Mouse (Mus musculus) gastrocnemius, adult 8-10 months (tissue): ENCODE measurements around the gene Adam15. TPM values are rescaled to one million over a fixed set of nuclear protein-coding genes. Genes with fewer than 3 reads are reported as not detected.

Experiments used
- DNase-seq, 2 experiments: peaks; one replicate each; pipeline ENCODE4 v3.0.0; 2022; ENCODE audit warnings: low spot score in 2 of 2
- total RNA-seq, 4 experiments: library from RNA; stranded (reverse); gene quantifications; 2 replicates each; pipeline ENCODE4 v1.2.4; 2022

The Adam15 gene
- total RNA-seq, 4 experiments from 2014 or later = 13.0 to 17.0 (median 16.4) TPM

- DNase-seq = no peak
Observed at GRCm38 (mm10) chr3:89355512-89355902, 5.7 kb upstream of the Adam15 start.

DNA sequence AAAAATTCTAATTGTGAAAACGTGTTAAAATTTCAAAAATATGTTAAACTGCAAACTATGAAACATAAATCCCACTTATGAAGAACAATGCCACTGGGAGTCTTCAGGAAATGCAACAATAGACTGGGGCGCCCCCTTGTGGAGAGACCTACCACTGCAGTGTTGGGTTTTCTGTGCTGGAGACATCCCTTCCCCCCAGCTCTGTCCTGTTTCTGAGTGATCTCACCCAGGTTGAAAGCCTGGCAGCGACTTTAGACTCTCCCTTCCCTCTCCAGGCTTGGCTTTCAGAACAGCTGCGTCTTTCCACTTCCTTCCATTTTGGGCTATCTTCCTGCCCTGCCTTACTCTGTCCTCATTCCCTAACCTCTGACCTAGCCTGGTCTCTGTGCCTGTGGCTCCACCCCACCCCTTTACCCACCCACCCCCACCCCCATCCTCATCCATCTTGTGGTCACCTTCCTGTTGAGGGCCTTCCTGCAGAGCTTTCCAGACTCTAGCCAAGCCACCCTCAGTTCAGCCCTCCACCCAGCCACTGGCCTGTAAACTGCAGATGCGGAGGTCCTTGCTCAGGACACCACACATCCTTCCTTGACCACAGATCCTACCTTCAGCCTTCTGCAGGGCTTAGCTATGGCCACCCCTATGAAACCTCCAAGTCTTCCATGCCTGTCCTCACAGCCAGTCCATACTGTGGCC, 5.2 kb upstream of the Adam15 start:
- peak; percentile 62 to 71 for DNase-seq

- DNase-seq = no peak
Observed at GRCm38 (mm10) chr3:89351271-89351670, 1.5 kb upstream of the Adam15 start.

- DNase-seq = no peak
Observed at GRCm38 (mm10) chr3:89348911-89349868, 606 bp downstream of the Adam15 start.

- DNase-seq = no peak
Observed at GRCm38 (mm10) chr3:89347916-89348315, 1.9 kb downstream of the Adam15 start.

GRCm38 (mm10) chr3:89346815-89347540, 2.8 kb downstream of the Adam15 start:
- DNase-seq = no peak

- no peak for DNase-seq
Observed at GRCm38 (mm10) chr3:89343279-89343678, 6.5 kb downstream of the Adam15 start.

GRCm38 (mm10) chr3:89341794-89342193, 8.0 kb downstream of the Adam15 start:
- DNase-seq = no peak

DNA sequence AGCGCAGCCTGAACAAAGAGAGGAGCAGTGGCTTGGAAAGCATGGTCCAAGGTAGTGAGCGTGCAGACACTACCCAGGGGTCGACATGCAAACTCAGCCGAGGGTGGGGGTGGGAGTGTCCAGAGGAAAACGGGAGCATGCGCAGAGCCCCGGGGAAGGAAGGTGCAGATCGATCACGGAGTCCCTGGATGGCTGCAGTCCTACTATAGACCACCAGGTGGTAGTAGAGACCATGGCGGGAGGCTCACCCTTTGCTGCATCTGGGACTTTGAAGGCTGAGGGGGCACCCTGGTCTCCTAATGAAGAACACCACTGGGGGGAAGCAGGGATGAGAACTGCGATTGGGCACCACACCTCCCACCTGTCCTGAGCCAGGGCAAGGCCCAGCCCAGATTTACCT, 9.3 kb downstream of the Adam15 start:
- peak in 1 of 2 experiments; percentile 42 for DNase-seq

DNA sequence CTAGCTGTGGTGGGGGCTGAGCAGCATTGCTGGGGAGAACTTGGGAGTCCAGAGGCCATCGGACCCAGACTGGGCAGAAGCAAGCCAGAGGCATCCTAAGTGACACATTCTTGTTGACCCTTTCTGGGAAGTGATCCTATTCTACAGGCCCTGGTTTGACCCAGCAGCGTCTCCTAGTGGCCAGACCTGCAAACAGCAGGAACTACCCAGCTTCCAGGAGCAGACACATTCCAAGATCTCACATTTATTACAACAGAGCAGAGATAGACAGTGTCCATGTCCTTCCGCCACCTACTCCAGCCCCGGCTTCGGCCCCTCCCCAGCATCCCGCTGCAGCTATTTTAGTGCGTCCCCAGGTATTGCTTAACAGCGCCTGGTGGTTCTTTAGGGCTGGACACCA, 10.4 kb downstream of the Adam15 start:
- peak; percentile 37 to 41 for DNase-seq

- DNase-seq = no peak
Observed at GRCm38 (mm10) chr3:89337721-89338578, 11.8 kb downstream of the Adam15 start, which contains the start of gene Efna4. Efna4 (minus strand) TSS chr3:89338028.

GRCm38 (mm10) chr3:89337062-89337720, 12.6 kb downstream of the Adam15 start:
- no peak for DNase-seq

GRCm38 (mm10) chr3:89336529-89336928, 13.3 kb downstream of the Adam15 start:
- no peak for DNase-seq

DNA sequence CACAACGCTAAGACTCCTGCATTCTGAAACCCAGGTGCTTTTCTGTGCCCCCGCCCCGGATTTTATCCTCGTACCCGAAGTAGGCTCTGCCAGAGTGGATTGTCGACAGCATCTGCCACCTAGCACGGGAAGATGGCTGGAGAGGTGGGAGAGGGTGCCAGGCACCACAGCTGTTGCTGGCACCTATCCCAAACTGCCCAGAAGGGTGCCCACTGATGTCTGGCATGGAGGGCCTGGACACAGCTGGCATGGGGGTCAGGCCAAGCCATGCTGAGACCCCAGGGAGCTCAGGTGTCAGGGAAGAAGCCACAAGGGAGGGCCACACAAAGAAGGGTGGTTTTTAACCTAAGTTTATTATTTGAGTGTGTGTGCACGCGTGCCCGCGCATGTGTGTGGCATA, 16.7 kb downstream of the Adam15 start:
- no peak for DNase-seq

DNA sequence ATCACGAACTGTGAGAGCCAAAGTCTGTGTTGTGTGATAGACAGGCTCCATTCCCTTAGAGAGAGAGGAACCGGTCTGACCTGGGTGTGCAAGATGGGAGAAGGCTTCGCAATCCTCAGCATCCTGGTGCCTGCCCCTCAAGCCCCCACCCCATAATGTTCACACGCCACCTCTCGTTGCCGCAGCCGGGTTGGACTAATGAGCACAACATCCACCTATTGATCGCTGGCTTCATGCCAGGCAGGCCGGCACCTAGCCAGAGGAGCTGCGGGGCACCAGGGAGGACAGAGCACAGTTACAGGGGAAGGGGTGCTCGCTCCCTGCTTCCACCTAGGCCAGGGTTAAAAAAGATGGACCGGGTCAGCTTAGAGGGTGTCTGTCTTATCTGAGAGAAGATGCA, 17.3 kb downstream of the Adam15 start:
- DNase-seq = no peak

GRCm38 (mm10) chr3:89332013-89332412, 17.8 kb downstream of the Adam15 start:
- no peak for DNase-seq

DNA sequence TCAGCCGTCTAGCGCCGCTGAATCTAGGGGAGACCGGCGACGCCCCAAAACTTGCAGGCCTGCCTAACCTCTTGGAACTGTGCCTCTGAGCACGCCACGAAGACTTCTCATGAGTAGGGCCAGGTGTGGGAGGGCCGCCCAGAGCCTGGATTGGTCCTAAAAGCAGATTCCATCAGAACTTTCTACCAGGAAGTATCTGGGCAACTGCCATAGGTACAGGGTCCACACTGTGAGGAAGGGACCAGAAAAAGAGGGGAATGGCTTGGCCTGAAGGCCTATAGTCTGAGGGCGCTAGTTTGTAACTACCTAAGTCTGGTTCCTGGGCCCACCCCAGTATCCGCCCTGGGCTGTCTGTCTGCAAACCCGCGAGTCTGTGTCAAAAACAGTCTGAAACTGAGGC, 18.2 kb downstream of the Adam15 start:
- DNase-seq = no peak

DNA sequence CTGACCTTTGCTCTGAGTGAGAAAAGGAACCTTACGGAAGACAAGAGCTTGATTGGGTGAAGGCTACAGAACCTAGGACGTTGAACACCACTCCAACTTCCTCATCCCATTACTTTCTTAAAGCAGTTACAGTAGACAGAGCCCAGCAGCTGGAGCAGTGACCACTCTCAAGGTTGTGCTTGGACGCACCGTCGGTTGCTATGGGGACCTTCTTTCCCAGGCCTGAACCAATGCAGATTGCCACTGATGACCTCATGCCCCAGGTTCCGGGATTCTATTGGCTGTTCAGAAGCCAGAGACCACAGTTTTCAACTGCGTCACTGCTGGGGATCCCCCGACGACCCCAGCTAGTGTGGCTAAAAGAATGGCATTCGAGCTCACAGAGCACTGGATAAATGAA, 18.8 kb downstream of the Adam15 start:
- DNase-seq = no peak

DNA sequence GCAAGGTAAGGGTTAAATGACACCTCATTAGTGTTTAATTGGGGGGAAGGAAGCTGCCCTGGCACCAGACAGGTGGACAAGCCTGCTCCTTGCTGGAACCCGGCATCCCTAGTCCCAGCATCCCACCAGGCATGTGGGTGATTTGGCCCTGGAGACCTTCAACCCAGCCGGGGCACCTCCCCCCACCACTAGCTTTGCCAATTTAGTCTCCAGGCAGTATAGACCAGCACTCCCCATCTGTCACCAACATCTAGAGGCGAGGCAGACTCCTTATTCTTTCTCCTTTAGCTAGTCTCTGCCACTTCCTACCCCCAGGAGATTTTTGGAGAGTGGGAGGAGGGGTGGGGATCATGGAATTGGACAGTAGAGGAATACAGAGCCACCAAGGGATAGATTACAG, 19.4 kb downstream of the Adam15 start:
- DNase-seq = no peak

GRCm38 (mm10) chr3:89328623-89329022, 21.2 kb downstream of the Adam15 start:
- DNase-seq = no peak
